9 mouse cellular contexts compared by ENCODE assay signal in the genomic region with DNA sequence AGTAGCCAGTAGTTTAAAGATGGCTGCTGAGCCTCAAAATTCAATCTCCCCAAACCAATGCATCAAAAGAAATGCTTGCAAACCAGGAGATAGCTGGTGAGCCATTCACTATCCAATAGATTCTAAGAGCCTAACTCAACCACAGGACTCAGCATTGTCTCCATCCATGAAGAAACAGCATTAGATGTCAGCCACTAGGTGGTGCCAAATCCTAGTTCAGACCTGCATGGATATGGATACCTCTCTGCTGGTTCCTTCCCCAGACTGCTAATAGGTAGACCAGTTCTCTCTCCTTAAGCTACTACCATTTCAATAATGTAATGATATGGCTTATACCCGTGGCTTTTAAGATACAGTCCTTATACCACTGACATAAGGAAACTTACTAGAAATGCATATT.
DNase-seq lines count a peak whose midpoint lies in the region; ATAC-seq and TF ChIP-seq lines count a peak whose summit lies in the region.
"Had no signal": no experiment of that assay in that cellular context is flagged by ENCODE, and none has a peak within 500 bp of the region (broad histone marks: within the 10 kb centered on the region; RNA-seq: fewer than 3 reads in every experiment).

No protein-coding gene starts in this region.

- whole genome bisulfite sequencing in forebrain, embryonic 11.5 days: 46% methylated on average over 1 of the region's 1 CpGs
- 61% methylated on average over 1 of the region's 1 CpGs for WGBS in hindbrain, embryonic 12.5 days

- H3K9ac ChIP-seq in forebrain, embryonic 11.5 days (ENCODE audit: low read length): no peak overlapping the region
- H3K9ac ChIP-seq in hindbrain, embryonic 12.5 days: no peak overlapping the region
- H3K9ac ChIP-seq: midbrain, embryonic 12.5 days had no signal

- H3K4me2 ChIP-seq in forebrain, embryonic 11.5 days (ENCODE audit: low read depth, low read length, severe bottlenecking): no peak overlapping the region
- no peak overlapping the region for H3K4me2 ChIP-seq in hindbrain, embryonic 12.5 days (replicated peaks)
- H3K4me2 ChIP-seq: midbrain, embryonic 12.5 days had no signal

- H3K9me3 ChIP-seq in forebrain, embryonic 11.5 days (ENCODE audit: control insufficient read depth, low read length): no peaks in the 10 kb centered on the region
- no peaks in the 10 kb centered on the region for H3K9me3 ChIP-seq in hindbrain, embryonic 12.5 days (replicated peaks)
- H3K9me3 ChIP-seq: midbrain, embryonic 12.5 days had no signal

- no peaks in the 10 kb centered on the region for H3K36me3 ChIP-seq in forebrain, embryonic 11.5 days (ENCODE audit: control insufficient read depth, insufficient read depth, low read length)
- no peaks in the 10 kb centered on the region for H3K36me3 ChIP-seq in hindbrain, embryonic 12.5 days
- H3K36me3 ChIP-seq: midbrain, embryonic 12.5 days had no signal

- no peak overlapping the region for H3K27ac ChIP-seq in gastrocnemius, adult 2 months
- H3K27ac ChIP-seq in forebrain, embryonic 11.5 days (ENCODE audit: low read depth, low read length): no peak overlapping the region
- H3K27ac ChIP-seq in hindbrain, embryonic 12.5 days: no peak overlapping the region
- H3K27ac ChIP-seq: midbrain, embryonic 12.5 days had no signal

- intact Hi-C loops in gastrocnemius, adult 2 months (cut with DNase I): loop anchor here (2.0 to 5.0 kb wide), 2 partner anchors 134 to 373 kb away; no protein-coding TSS in a partner anchor

- no peaks in the 10 kb centered on the region for H3K27me3 ChIP-seq in forebrain, embryonic 11.5 days (ENCODE audit: control insufficient read depth, insufficient read depth, low read length)
- peaks cover 8% of the 10 kb centered on the region; the same call in 1 of the 2 replicates for H3K27me3 ChIP-seq in hindbrain, embryonic 12.5 days

- TF ChIP-seq CTCF in gastrocnemius, adult 2 months (IDR thresholded peaks at IDR 0.05): peak; percentile 74

- ATAC-seq in forebrain, embryonic 11.5 days (replicated peaks; ENCODE audit: low FRiP score): 0 out of 2 replicates have a peak, but pooled peaks have one; percentile 55
- ATAC-seq in hindbrain, embryonic 12.5 days (ENCODE audit: low FRiP score): peak; percentile 48; the same call in 1 of the 2 replicates

- DNase-seq in gastrocnemius, adult 2 months: peak; percentile 34
- no peak for DNase-seq in gastrocnemius, adult 8-10 months (ENCODE audit: low spot score in 2 of 2)
- DNase-seq in brain, embryonic 18.5 days (ENCODE audit: low read depth, low spot score): peak; percentile 59
- DNase-seq in forebrain, embryonic 11.5 days (ENCODE audit: low spot score): peak; percentile 71
- DNase-seq in layer of hippocampus, adult 9-10 months (ENCODE audit: low spot score): peak; percentile 62
- DNase-seq in lung, postnatal 14 days: peak; percentile 76
- DNase-seq in right cerebral cortex, postnatal 4 days: peak; percentile 60

- H3K4me3 ChIP-seq in gastrocnemius, adult 2 months: no peak overlapping the region
- no peak overlapping the region for H3K4me3 ChIP-seq in forebrain, embryonic 11.5 days (ENCODE audit: low read depth, low read length)
- no peak overlapping the region for H3K4me3 ChIP-seq in hindbrain, embryonic 12.5 days
- H3K4me3 ChIP-seq: midbrain, embryonic 12.5 days had no signal

- H3K4me1 ChIP-seq in forebrain, embryonic 11.5 days (replicated peaks; ENCODE audit: control insufficient read depth, insufficient read depth, low read length): no peaks in the 10 kb centered on the region; the same call in 1 of the 2 replicates
- H3K4me1 ChIP-seq in hindbrain, embryonic 12.5 days: peaks cover 15% of the 10 kb centered on the region

Comparison
In these comparisons a context has a peak if more than half of its experiments do, and no peak if none do; other contexts are left out.
1. DNase-seq: peak in gastrocnemius, adult 2 months (single experiment), brain, embryonic 18.5 days (single experiment), forebrain, embryonic 11.5 days (single experiment), layer of hippocampus, adult 9-10 months (single experiment), lung, postnatal 14 days (single experiment) and right cerebral cortex, postnatal 4 days (single experiment); none in gastrocnemius, adult 8-10 months (0 of 2).